ENCODE assay signal across 18 mouse cellular contexts in genomic region chr3:88120117-88120651, GRCm38 (mm10). TPM values are rescaled to one million over a fixed set of nuclear protein-coding genes. Genes with fewer than 3 reads are reported as not detected.
DNase-seq lines count a peak whose midpoint lies in the region; TF ChIP-seq lines count a peak whose summit lies in the region.
"Had no signal": no experiment of that assay in that cellular context is flagged by ENCODE, and none has a peak within 500 bp of the region (broad histone marks: within the 10 kb centered on the region; RNA-seq: fewer than 3 reads in every experiment).

No protein-coding gene starts in this region.

- TF ChIP-seq CTCF in gastrocnemius, adult 2 months (IDR thresholded peaks at IDR 0.05): no peak

- H3K27ac ChIP-seq in gastrocnemius, adult 2 months: peak overlapping the region; percentile 84
- H3K27ac ChIP-seq: embryonic facial prominence, embryonic 12.5 days; kidney, embryonic 15.5 days; neural tube, embryonic 13.5 days had no signal

- intact Hi-C loops in gastrocnemius, adult 2 months (cut with DNase I): no loop called here
- intact Hi-C loops in heart, postnatal 14 days (cut with DNase I): no loop called here
- intact Hi-C loops in left cerebral cortex, postnatal 25 days (cut with DNase I): no loop called here

- DNase-seq in gastrocnemius, adult 2 months: peak; percentile 64
- DNase-seq in gastrocnemius, adult 8-10 months (ENCODE audit: low spot score in 2 of 2): no peak
- peak; percentile 70 to 85 for DNase-seq in heart, adult 9 months (ENCODE audit: low spot score in 2 of 2)
- DNase-seq in heart, postnatal 14 days: peak; percentile 49 to 64
- peak; percentile 61 for DNase-seq in lung, postnatal 36 days
- no peak for DNase-seq in kidney, adult 11 months
- no peak for DNase-seq in left cerebral cortex, postnatal 25 days (ENCODE audit: low spot score in 2 of 2)
- DNase-seq in cerebellum, adult 9-11 months: no peak
- DNase-seq: adrenal gland, adult 8-10 months; cerebellum, postnatal 10 days; thymus, postnatal 36 days had no signal

- H3K4me3 ChIP-seq in gastrocnemius, adult 2 months: peak overlapping the region; percentile 43
- H3K4me3 ChIP-seq: embryonic facial prominence, embryonic 12.5 days; kidney, embryonic 15.5 days; neural tube, embryonic 13.5 days had no signal

RNA-seq across cellular contexts. Expression of gene Mef2d, which starts 22.0 kb away (rescaled TPM):
- 100 to 1,000 TPM; 173 to 184 TPM for total RNA-seq in gastrocnemius, adult 2 months (2021)
- total RNA-seq in gastrocnemius, adult 8-10 months (2022): 100 to 1,000 TPM; 164 to 186 (median 172) TPM
- 100 to 1,000 TPM; 128 to 130 TPM for total RNA-seq in heart, postnatal 14 days (2021)
- total RNA-seq in left cerebral cortex, postnatal 25 days (2021): 100 to 1,000 TPM; 211 to 225 TPM

RNA-seq across cellular contexts. Expression of gene Iqgap3, which starts 38.4 kb away (rescaled TPM):
- total RNA-seq in gastrocnemius, adult 2 months (2021): under 1 TPM; 0.15 to 0.20 TPM
- total RNA-seq in gastrocnemius, adult 8-10 months (2022): under 1 TPM; 0.08 to 0.39 (median 0.12) TPM
- 1 to 10 TPM; 3.8 to 7.2 TPM for total RNA-seq in heart, postnatal 14 days (2021)
- total RNA-seq in left cerebral cortex, postnatal 25 days (2021): under 1 TPM; 0.21 to 0.44 TPM

RNA-seq across cellular contexts. Expression of gene Ttc24, which starts 42.1 kb away (rescaled TPM):
- not detected for total RNA-seq in gastrocnemius, adult 2 months (2021)
- total RNA-seq in gastrocnemius, adult 8-10 months (2022): not detected
- not detected for total RNA-seq in heart, postnatal 14 days (2021)
- not detected for total RNA-seq in left cerebral cortex, postnatal 25 days (2021)
- total RNA-seq: adrenal gland, adult 8-10 months; layer of hippocampus, adult 18-20 months; left cerebral cortex, postnatal 10 days; liver, adult 2 months; midbrain, postnatal 0 days had no signal

Comparison
In these comparisons a context has a peak if more than half of its experiments do, and no peak if none do; other contexts are left out.
1. DNase-seq: peak in gastrocnemius, adult 2 months (single experiment), heart, adult 9 months (2 of 2), heart, postnatal 14 days (2 of 2) and lung, postnatal 36 days (single experiment); none in gastrocnemius, adult 8-10 months (0 of 2), kidney, adult 11 months (single experiment), left cerebral cortex, postnatal 25 days (0 of 2) and cerebellum, adult 9-11 months (single experiment).